ENCODE assay signal across 12 mouse cellular contexts in the genomic region with DNA sequence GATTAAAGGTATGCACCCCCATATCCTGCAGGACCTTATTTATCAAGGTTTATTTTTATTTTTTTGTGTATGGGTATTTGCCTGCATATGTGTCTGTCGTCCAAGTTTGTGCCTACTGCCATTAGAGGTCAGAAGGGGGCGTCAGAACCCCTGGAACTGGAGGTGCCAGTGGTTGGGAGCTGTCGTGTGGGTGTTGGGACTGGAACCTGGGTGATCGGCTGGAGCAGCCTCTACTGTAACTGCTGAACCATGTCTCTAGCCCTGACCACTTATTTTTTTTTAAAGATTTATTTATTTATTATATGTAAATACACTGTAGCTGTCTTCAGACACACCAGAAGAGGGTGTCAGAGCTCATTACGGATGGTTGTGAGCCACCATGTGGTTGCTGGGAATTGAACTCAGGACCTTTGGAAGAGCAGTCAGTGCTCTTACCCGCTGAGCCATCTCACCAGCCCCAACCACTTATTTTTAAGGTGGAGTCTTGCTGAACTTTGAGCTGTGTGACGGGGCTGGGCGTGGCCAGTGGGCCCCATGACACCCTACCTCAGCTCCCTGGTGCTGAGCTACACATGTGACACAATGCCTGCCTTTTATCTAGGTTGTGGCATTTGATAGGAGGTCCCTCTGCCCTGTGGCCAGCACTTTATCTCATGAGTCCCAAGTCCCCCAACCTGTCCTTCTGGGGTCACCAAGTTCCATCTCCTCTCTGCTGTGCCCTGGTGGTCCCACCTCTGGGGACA. TPM values are rescaled to one million over a fixed set of nuclear protein-coding genes. Genes with fewer than 3 reads are reported as not detected.
DNase-seq lines count a peak whose midpoint lies in the region; ATAC-seq and TF ChIP-seq lines count a peak whose summit lies in the region.
"Had no signal": no experiment of that assay in that cellular context is flagged by ENCODE, and none has a peak within 500 bp of the region (broad histone marks: within the 10 kb centered on the region; RNA-seq: fewer than 3 reads in every experiment).

No protein-coding gene starts in this region.

- TF ChIP-seq POLR2A in heart, adult 2 months (IDR thresholded peaks at IDR 0.05; ENCODE audit: insufficient read depth, low read depth, low read length): peak; percentile 35; the same call in 1 of the 2 replicates
- no peak for TF ChIP-seq POLR2A in ES-Bruce4 (IDR thresholded peaks at IDR 0.05; ENCODE audit: insufficient read depth, low read length)

- peak; percentile 14; the same call in 1 of the 2 replicates for TF ChIP-seq CTCF in heart, adult 2 months (IDR thresholded peaks at IDR 0.05)
- TF ChIP-seq CTCF in ES-Bruce4 (IDR thresholded peaks at IDR 0.05; ENCODE audit: low read depth, low read length): peak; percentile 47
- peak; percentile 6; the same call in 1 of the 2 replicates for TF ChIP-seq CTCF in liver, postnatal 0 days (IDR thresholded peaks at IDR 0.05; ENCODE audit: low read depth)

- no peaks in the 10 kb centered on the region for H3K36me3 ChIP-seq in heart, adult 2 months (ENCODE audit: control insufficient read depth, insufficient read depth, low read length)
- H3K36me3 ChIP-seq in ES-Bruce4 (ENCODE audit: control insufficient read depth, insufficient read depth, low read length, poor library complexity, severe bottlenecking): no peaks in the 10 kb centered on the region
- no peaks in the 10 kb centered on the region for H3K36me3 ChIP-seq in liver, postnatal 0 days (replicated peaks; ENCODE audit: insufficient read depth, low read length)
- no peaks in the 10 kb centered on the region for H3K36me3 ChIP-seq in kidney, embryonic 14.5 days (ENCODE audit: control insufficient read depth, insufficient read depth, low read length)

- no peaks in the 10 kb centered on the region for H3K9me3 ChIP-seq in ES-Bruce4 (replicated peaks; ENCODE audit: control insufficient read depth, insufficient read depth, low read length, poor library complexity, severe bottlenecking)
- H3K9me3 ChIP-seq in liver, postnatal 0 days (ENCODE audit: low read length): no peaks in the 10 kb centered on the region
- no peaks in the 10 kb centered on the region for H3K9me3 ChIP-seq in kidney, embryonic 14.5 days (ENCODE audit: control insufficient read depth, low read length)
- H3K9me3 ChIP-seq: forebrain, embryonic 12.5 days; midbrain, embryonic 12.5 days had no signal

- H3K79me2 ChIP-seq in heart, adult 2 months (replicated peaks; ENCODE audit: control insufficient read depth, insufficient read depth, low read length): no peaks in the 10 kb centered on the region

- WGBS in heart, adult 2 months: 55% methylated on average over 8 of the region's 8 CpGs
- WGBS in liver, postnatal 0 days (ENCODE audit: insufficient replicate concordance): 54% methylated on average over 8 of the region's 8 CpGs
- WGBS in kidney, embryonic 14.5 days: 72% methylated on average over 8 of the region's 8 CpGs

- H3K4me3 ChIP-seq in heart, adult 2 months: no peak overlapping the region
- H3K4me3 ChIP-seq in ES-Bruce4 (ENCODE audit: low read depth, low read length): no peak overlapping the region
- H3K4me3 ChIP-seq in liver, postnatal 0 days (ENCODE audit: low read depth, low read length): no peak overlapping the region
- no peak overlapping the region for H3K4me3 ChIP-seq in kidney, embryonic 14.5 days (ENCODE audit: low read length)
- H3K4me3 ChIP-seq: forebrain, embryonic 12.5 days; midbrain, embryonic 12.5 days had no signal

- DNase-seq in heart, adult 2 months: peak in 1 of 2 experiments; percentile 40
- no peak for DNase-seq in heart, postnatal 36 days
- peak; percentile 38 to 48 for DNase-seq in heart, postnatal 10 days
- DNase-seq in liver, postnatal 0 days: peak; percentile 41
- no peak for DNase-seq in adrenal gland, postnatal 4 days (ENCODE audit: low spot score in 2 of 2)
- DNase-seq in layer of hippocampus, postnatal 25 days (ENCODE audit: extremely low spot score in 1 of 2, low spot score in 1 of 2): no peak

- TF ChIP-seq EP300 in heart, adult 2 months (IDR thresholded peaks at IDR 0.05; ENCODE audit: insufficient read depth, low read depth, low read length): no peak; the same call in 1 of the 2 replicates
- TF ChIP-seq EP300 in ES-Bruce4 (IDR thresholded peaks at IDR 0.05; ENCODE audit: insufficient read depth, low read depth, low read length): no peak
- no peak for TF ChIP-seq EP300 in liver, postnatal 0 days (IDR thresholded peaks at IDR 0.05; ENCODE audit: low read depth)

- no peak overlapping the region for H3K9ac ChIP-seq in heart, adult 2 months (ENCODE audit: low read depth, low read length)
- no peak overlapping the region for H3K9ac ChIP-seq in ES-Bruce4 (ENCODE audit: low read depth, poor library complexity, severe bottlenecking)
- H3K9ac ChIP-seq in liver, postnatal 0 days (replicated peaks): no peak overlapping the region
- H3K9ac ChIP-seq in kidney, embryonic 14.5 days (ENCODE audit: low read depth, low read length): no peak overlapping the region
- H3K9ac ChIP-seq: forebrain, embryonic 12.5 days; midbrain, embryonic 12.5 days had no signal

- peak; percentile 79 for ATAC-seq in liver, postnatal 0 days
- no peak for ATAC-seq in kidney, embryonic 14.5 days (ENCODE audit: low FRiP score, low TSS enrichment)

- intact Hi-C loops in heart, adult 2 months (cut with DNase I): no loop called here
- intact Hi-C loops in heart, postnatal 36 days (cut with DNase I): no loop called here
- intact Hi-C loops in heart, postnatal 10 days (cut with DNase I): no loop called here

- H3K27ac ChIP-seq in heart, adult 2 months: peak overlapping the region; percentile 78
- H3K27ac ChIP-seq in ES-Bruce4 (ENCODE audit: insufficient read depth, low read length): no peak overlapping the region
- no peak overlapping the region for H3K27ac ChIP-seq in liver, postnatal 0 days (ENCODE audit: low read depth)
- no peak overlapping the region for H3K27ac ChIP-seq in kidney, embryonic 14.5 days (ENCODE audit: low read depth, low read length)
- H3K27ac ChIP-seq: forebrain, embryonic 12.5 days; midbrain, embryonic 12.5 days had no signal

- H3K4me1 ChIP-seq in heart, adult 2 months (ENCODE audit: control insufficient read depth, insufficient read depth, low read length): no peaks in the 10 kb centered on the region
- no peaks in the 10 kb centered on the region for H3K4me1 ChIP-seq in ES-Bruce4 (ENCODE audit: control insufficient read depth, insufficient read depth, low read length)
- H3K4me1 ChIP-seq in liver, postnatal 0 days (ENCODE audit: insufficient read depth): no peaks in the 10 kb centered on the region
- no peaks in the 10 kb centered on the region for H3K4me1 ChIP-seq in kidney, embryonic 14.5 days (ENCODE audit: control insufficient read depth, insufficient read depth, low read length)
- H3K4me1 ChIP-seq: forebrain, embryonic 12.5 days; midbrain, embryonic 12.5 days had no signal

- H3K4me2 ChIP-seq in liver, postnatal 0 days (ENCODE audit: low read depth, low read length): no peak overlapping the region
- H3K4me2 ChIP-seq in kidney, embryonic 14.5 days (replicated peaks; ENCODE audit: low read depth, low read length): no peak overlapping the region
- H3K4me2 ChIP-seq: forebrain, embryonic 12.5 days; midbrain, embryonic 12.5 days had no signal

- H3K27me3 ChIP-seq in heart, adult 2 months (ENCODE audit: control insufficient read depth, insufficient read depth, low read length): no peaks in the 10 kb centered on the region
- H3K27me3 ChIP-seq in ES-Bruce4 (ENCODE audit: control insufficient read depth, insufficient read depth, low read length, poor library complexity, severe bottlenecking): no peaks in the 10 kb centered on the region
- 0 out of 2 replicates have a peak, but pooled peaks cover 2% of the 10 kb centered on the region for H3K27me3 ChIP-seq in liver, postnatal 0 days (ENCODE audit: insufficient read depth, low read length)
- no peaks in the 10 kb centered on the region; the same call in none of the 2 replicates for H3K27me3 ChIP-seq in kidney, embryonic 14.5 days (ENCODE audit: control insufficient read depth, insufficient read depth, low read length)

RNA-seq across cellular contexts. Expression of a gene that starts 1.3 kb away (rescaled TPM):
- total RNA-seq in heart, adult 2 months (2021): 1 to 10 TPM; 8.7 to 8.8 TPM
- polyA plus RNA-seq in heart, adult 2 months (2012; rRNA removed): 4.7 and 6.3 TPM in 2 replicates
- 1 to 10 TPM; 7.8 to 7.9 TPM for total RNA-seq in heart, postnatal 36 days (2021)
- not detected in 2 replicates for polyA plus RNA-seq in ES-Bruce4 (2011; ENCODE audit: insufficient read depth, insufficient read length, low read depth, missing spikeins)
- 10 to 100 TPM; 11.6 to 16.5 TPM for total RNA-seq in heart, postnatal 10 days (2021)
- polyA plus RNA-seq in liver, postnatal 0 days (2015; fragmentation: Nextera tagmentation; extraction: Ambion mirVana): not detected in 2 replicates
- under 1 TPM in 1 of 2 experiments, not detected in 1; 0.20 TPM for total RNA-seq in adrenal gland, postnatal 4 days (2021)
- under 1 TPM; 0.19 to 0.20 TPM for total RNA-seq in layer of hippocampus, postnatal 25 days (2021)
- polyA plus RNA-seq in kidney, embryonic 14.5 days (2014; fragmentation: Nextera tagmentation; extraction: Ambion mirVana): not detected in 2 replicates
- polyA plus RNA-seq: forebrain, embryonic 12.5 days; liver, adult 2 months; midbrain, embryonic 12.5 days had no signal

RNA-seq across cellular contexts. Expression of a gene that starts 19.5 kb away (rescaled TPM):
- not detected for total RNA-seq in heart, adult 2 months (2021)
- not detected in 2 replicates for polyA plus RNA-seq in heart, adult 2 months (2012; rRNA removed)
- total RNA-seq in heart, postnatal 36 days (2021): not detected
- not detected in 2 replicates for polyA plus RNA-seq in ES-Bruce4 (2011; ENCODE audit: insufficient read depth, insufficient read length, low read depth, missing spikeins)
- total RNA-seq in heart, postnatal 10 days (2021): not detected
- polyA plus RNA-seq in liver, postnatal 0 days (2015; fragmentation: Nextera tagmentation; extraction: Ambion mirVana): not detected in 2 replicates
- not detected for total RNA-seq in adrenal gland, postnatal 4 days (2021)
- total RNA-seq in layer of hippocampus, postnatal 25 days (2021): not detected
- polyA plus RNA-seq in kidney, embryonic 14.5 days (2014; fragmentation: Nextera tagmentation; extraction: Ambion mirVana): not detected in 2 replicates
- total RNA-seq: heart, adult 18-20 months; liver, adult 2 months had no signal
- polyA plus RNA-seq: forebrain, embryonic 12.5 days; liver, adult 2 months; midbrain, embryonic 12.5 days had no signal

RNA-seq across cellular contexts. Expression of a gene that starts 20.3 kb away (rescaled TPM):
- 10 to 100 TPM; 27.8 to 29.0 TPM for total RNA-seq in heart, adult 2 months (2021)
- 30.6 and 35.5 TPM in 2 replicates for polyA plus RNA-seq in heart, adult 2 months (2012; rRNA removed)
- total RNA-seq in heart, postnatal 36 days (2021): 10 to 100 TPM; 31.0 to 31.3 TPM
- 61.2 and 64.8 TPM in 2 replicates for polyA plus RNA-seq in ES-Bruce4 (2011; ENCODE audit: insufficient read depth, insufficient read length, low read depth, missing spikeins)
- 10 to 100 TPM; 33.3 to 39.1 TPM for total RNA-seq in heart, postnatal 10 days (2021)
- polyA plus RNA-seq in liver, postnatal 0 days (2015; fragmentation: Nextera tagmentation; extraction: Ambion mirVana): 15.3 and 17.2 TPM in 2 replicates
- total RNA-seq in adrenal gland, postnatal 4 days (2021): 10 to 100 TPM; 53.4 to 63.6 TPM
- total RNA-seq in layer of hippocampus, postnatal 25 days (2021): 10 to 100 TPM; 71.7 to 71.8 TPM
- polyA plus RNA-seq in kidney, embryonic 14.5 days (2014; fragmentation: Nextera tagmentation; extraction: Ambion mirVana): 45.7 and 58.0 TPM in 2 replicates

RNA-seq across cellular contexts. Expression of a gene that starts 26.7 kb away (rescaled TPM):
- total RNA-seq in heart, adult 2 months (2021): 1,000 to 10,000 TPM; 1,027 to 1,244 TPM
- polyA plus RNA-seq in heart, adult 2 months (2012; rRNA removed): 887 and 1,187 TPM in 2 replicates
- total RNA-seq in heart, postnatal 36 days (2021): 1,000 to 10,000 TPM; 1,005 to 1,085 TPM
- polyA plus RNA-seq in ES-Bruce4 (2011; ENCODE audit: insufficient read depth, insufficient read length, low read depth, missing spikeins): 2,442 and 2,478 TPM in 2 replicates
- total RNA-seq in heart, postnatal 10 days (2021): 1,000 to 10,000 TPM; 1,333 to 1,385 TPM
- polyA plus RNA-seq in liver, postnatal 0 days (2015; fragmentation: Nextera tagmentation; extraction: Ambion mirVana): 310 and 313 TPM in 2 replicates
- total RNA-seq in adrenal gland, postnatal 4 days (2021): 1,000 to 10,000 TPM; 1,728 to 1,734 TPM
- 100 to 1,000 TPM; 896 to 944 TPM for total RNA-seq in layer of hippocampus, postnatal 25 days (2021)
- 465 and 473 TPM in 2 replicates for polyA plus RNA-seq in kidney, embryonic 14.5 days (2014; fragmentation: Nextera tagmentation; extraction: Ambion mirVana)

RNA-seq across cellular contexts. Expression of a gene that starts 27.5 kb away (rescaled TPM):
- under 1 TPM in 1 of 2 experiments, not detected in 1; 0.09 TPM for total RNA-seq in heart, adult 2 months (2021)
- polyA plus RNA-seq in heart, adult 2 months (2012; rRNA removed): 0.14 and 0.20 TPM in 2 replicates
- total RNA-seq in heart, postnatal 36 days (2021): under 1 TPM in 1 of 2 experiments, not detected in 1; 0.11 TPM
- polyA plus RNA-seq in ES-Bruce4 (2011; ENCODE audit: insufficient read depth, insufficient read length, low read depth, missing spikeins): 0.88 and 0.91 TPM in 2 replicates
- total RNA-seq in heart, postnatal 10 days (2021): under 1 TPM; 0.24 to 0.30 TPM
- polyA plus RNA-seq in liver, postnatal 0 days (2015; fragmentation: Nextera tagmentation; extraction: Ambion mirVana): not detected in 2 replicates
- total RNA-seq in adrenal gland, postnatal 4 days (2021): 1 to 10 TPM; 5.3 to 5.4 TPM
- total RNA-seq in layer of hippocampus, postnatal 25 days (2021): 100 to 1,000 TPM; 154 to 155 TPM
- 0.19 and 0.23 TPM in 2 replicates for polyA plus RNA-seq in kidney, embryonic 14.5 days (2014; fragmentation: Nextera tagmentation; extraction: Ambion mirVana)
- total RNA-seq: heart, adult 18-20 months; liver, adult 2 months had no signal
- polyA plus RNA-seq: liver, adult 2 months had no signal

Comparison
In these comparisons a context has a peak if more than half of its experiments do, and no peak if none do; other contexts are left out.
1. DNase-seq: peak in heart, postnatal 10 days (2 of 2) and liver, postnatal 0 days (single experiment); none in heart, postnatal 36 days (0 of 2), adrenal gland, postnatal 4 days (0 of 2) and layer of hippocampus, postnatal 25 days (0 of 2).
2. RNA of a gene that starts 1.3 kb away (total RNA-seq): 11.6 to 16.5 TPM in heart, postnatal 10 days, 8.7 to 8.8 TPM in heart, adult 2 months and 7.8 to 7.9 TPM in heart, postnatal 36 days; 0.19 to 0.20 TPM in layer of hippocampus, postnatal 25 days and 0.20 TPM in adrenal gland, postnatal 4 days; every median in the first group is over 4 times any median in the second.
3. Peak in every context shown above with its lines, with median percentiles within 50 percentile points of each other: CTCF ChIP-seq.